In genomic region chr2:56025059-56025458, GRCm38 (mm10) we compare ENCODE assay signal across 10 mouse cellular contexts.
A peak's percentile ranks its signal among the peaks of the same experiment; 100 is the strongest.
DNase-seq lines count a peak whose midpoint lies in the region; ATAC-seq and TF ChIP-seq lines count a peak whose summit lies in the region.
"Had no signal": no experiment of that assay in that cellular context is flagged by ENCODE, and none has a peak within 500 bp of the region (broad histone marks: within the 10 kb centered on the region; RNA-seq: fewer than 3 reads in every experiment).

No protein-coding gene starts in this region.

- WGBS in liver, adult 2 months = 5% methylated on average over 5 of the region's 5 CpGs
- WGBS in liver, embryonic 11.5 days = 10% methylated on average over 5 of the region's 5 CpGs
- 6% methylated on average over 5 of the region's 5 CpGs for WGBS in forebrain, embryonic 14.5 days
- 7% methylated on average over 5 of the region's 5 CpGs for WGBS in neural tube, embryonic 14.5 days

- DNase-seq in liver, adult 2 months (ENCODE audit: extremely low read depth, low read depth, low spot score) = peak; percentile 6
- no peak for DNase-seq in liver, embryonic 11.5 days (ENCODE audit: low spot score)
- DNase-seq in adipocyte (ENCODE audit: low spot score) = peak; percentile 64
- peak; percentile 90 for DNase-seq in forebrain, embryonic 14.5 days (ENCODE audit: low spot score)
- peak; percentile 34 to 41 for DNase-seq in layer of hippocampus, postnatal 10 days (ENCODE audit: low spot score in 2 of 2)
- DNase-seq in gastrocnemius, postnatal 36 days = no peak

- intact Hi-C loops in gastrocnemius, postnatal 36 days (cut with DNase I) = loop anchor here (10.0 kb wide), 1 partner anchor 940 kb away; no protein-coding TSS in a partner anchor

- H3K4me2 ChIP-seq in liver, embryonic 11.5 days = no peak overlapping the region
- H3K4me2 ChIP-seq in forebrain, embryonic 14.5 days (ENCODE audit: low read length) = no peak overlapping the region
- no peak overlapping the region for H3K4me2 ChIP-seq in neural tube, embryonic 14.5 days (ENCODE audit: low read depth, low read length)
- H3K4me2 ChIP-seq: embryonic facial prominence, embryonic 12.5 days; limb, embryonic 12.5 days had no signal

- H3K27me3 ChIP-seq in liver, adult 2 months (ENCODE audit: control insufficient read depth, insufficient read depth, low read length) = no peaks in the 10 kb centered on the region
- no peaks in the 10 kb centered on the region for H3K27me3 ChIP-seq in liver, embryonic 11.5 days (replicated peaks; ENCODE audit: control insufficient read depth, insufficient read depth, low read length)
- H3K27me3 ChIP-seq in forebrain, embryonic 14.5 days (replicated peaks; ENCODE audit: control insufficient read depth, insufficient read depth, low read length) = no peaks in the 10 kb centered on the region
- H3K27me3 ChIP-seq in neural tube, embryonic 14.5 days (ENCODE audit: control insufficient read depth, insufficient read depth, low read length) = no peaks in the 10 kb centered on the region
- H3K27me3 ChIP-seq: embryonic facial prominence, embryonic 12.5 days; limb, embryonic 12.5 days had no signal

- no peak for ATAC-seq in liver, embryonic 11.5 days (replicated peaks; ENCODE audit: low FRiP score)
- peak; percentile 95 for ATAC-seq in forebrain, embryonic 14.5 days
- peak; percentile 89 for ATAC-seq in neural tube, embryonic 14.5 days (ENCODE audit: low read depth)
- no peak for ATAC-seq in megakaryocyte-erythroid progenitor cell, adult 5-6 weeks (replicated peaks; ENCODE audit: low FRiP score, low TSS enrichment, poor library complexity, severe bottlenecking)

- no peaks in the 10 kb centered on the region for H3K9me3 ChIP-seq in liver, embryonic 11.5 days (ENCODE audit: control insufficient read depth, low read length)
- H3K9me3 ChIP-seq in forebrain, embryonic 14.5 days (replicated peaks; ENCODE audit: control insufficient read depth, low read length) = no peaks in the 10 kb centered on the region
- no peaks in the 10 kb centered on the region for H3K9me3 ChIP-seq in neural tube, embryonic 14.5 days (ENCODE audit: control insufficient read depth, low read length)
- H3K9me3 ChIP-seq: embryonic facial prominence, embryonic 12.5 days; limb, embryonic 12.5 days had no signal

- H3K9ac ChIP-seq in liver, adult 2 months (ENCODE audit: low read depth, low read length) = no peak overlapping the region
- no peak overlapping the region for H3K9ac ChIP-seq in liver, embryonic 11.5 days (ENCODE audit: low read depth, low read length)
- H3K9ac ChIP-seq in forebrain, embryonic 14.5 days (ENCODE audit: low read length) = no peak overlapping the region
- H3K9ac ChIP-seq in neural tube, embryonic 14.5 days (replicated peaks; ENCODE audit: low read depth, low read length) = no peak overlapping the region
- H3K9ac ChIP-seq: embryonic facial prominence, embryonic 12.5 days; limb, embryonic 12.5 days had no signal

- H3K4me3 ChIP-seq in liver, adult 2 months (ENCODE audit: insufficient read depth, low read depth, low read length) = no peak overlapping the region
- H3K4me3 ChIP-seq in liver, embryonic 11.5 days (ENCODE audit: low read depth, low read length) = no peak overlapping the region
- H3K4me3 ChIP-seq in forebrain, embryonic 14.5 days (ENCODE audit: low read depth, low read length) = no peak overlapping the region
- H3K4me3 ChIP-seq in neural tube, embryonic 14.5 days (ENCODE audit: low read depth, low read length) = no peak overlapping the region
- H3K4me3 ChIP-seq: embryonic facial prominence, embryonic 12.5 days; limb, embryonic 12.5 days had no signal

- H3K4me1 ChIP-seq in liver, adult 2 months (ENCODE audit: control insufficient read depth, insufficient read depth, low read length) = no peaks in the 10 kb centered on the region
- no peaks in the 10 kb centered on the region for H3K4me1 ChIP-seq in liver, embryonic 11.5 days (replicated peaks; ENCODE audit: control insufficient read depth, insufficient read depth, low read length)
- H3K4me1 ChIP-seq in forebrain, embryonic 14.5 days (ENCODE audit: control insufficient read depth, insufficient read depth, low read length) = no peaks in the 10 kb centered on the region
- no peaks in the 10 kb centered on the region for H3K4me1 ChIP-seq in neural tube, embryonic 14.5 days (ENCODE audit: control insufficient read depth, insufficient read depth, low read length)
- H3K4me1 ChIP-seq: embryonic facial prominence, embryonic 12.5 days; limb, embryonic 12.5 days had no signal

- no peak for TF ChIP-seq POLR2A in liver, adult 2 months (IDR thresholded peaks at IDR 0.05; ENCODE audit: extremely low read depth, insufficient read depth, low read length)

- no peaks in the 10 kb centered on the region for H3K79me2 ChIP-seq in liver, adult 2 months (ENCODE audit: control insufficient read depth, insufficient read depth, low read length)

- TF ChIP-seq CTCF in liver, adult 2 months (IDR thresholded peaks at IDR 0.05; ENCODE audit: low read depth, low read length) = 0 out of 2 replicates have a peak, but pooled peaks have one; percentile 13

- no peak overlapping the region for H3K27ac ChIP-seq in liver, adult 2 months (replicated peaks; ENCODE audit: insufficient read depth, low read depth, low read length)
- H3K27ac ChIP-seq in liver, embryonic 11.5 days (ENCODE audit: low read depth, low read length) = no peak overlapping the region
- H3K27ac ChIP-seq in forebrain, embryonic 14.5 days (ENCODE audit: low read depth, low read length) = no peak overlapping the region
- H3K27ac ChIP-seq in neural tube, embryonic 14.5 days (ENCODE audit: low read depth, low read length) = no peak overlapping the region
- H3K27ac ChIP-seq: embryonic facial prominence, embryonic 12.5 days; limb, embryonic 12.5 days had no signal

- no peaks in the 10 kb centered on the region for H3K36me3 ChIP-seq in liver, adult 2 months (ENCODE audit: control insufficient read depth, insufficient read depth, low read length)
- no peaks in the 10 kb centered on the region for H3K36me3 ChIP-seq in liver, embryonic 11.5 days (ENCODE audit: control insufficient read depth, insufficient read depth, low read length)
- no peaks in the 10 kb centered on the region for H3K36me3 ChIP-seq in forebrain, embryonic 14.5 days (ENCODE audit: control insufficient read depth, insufficient read depth, low read length)
- H3K36me3 ChIP-seq in neural tube, embryonic 14.5 days (ENCODE audit: control insufficient read depth, insufficient read depth, low read length) = no peaks in the 10 kb centered on the region
- H3K36me3 ChIP-seq: embryonic facial prominence, embryonic 12.5 days; limb, embryonic 12.5 days had no signal

Comparison
In these comparisons a context has a peak if more than half of its experiments do, and no peak if none do; other contexts are left out.
1. DNase-seq: peak in liver, adult 2 months (single experiment), adipocyte (single experiment), forebrain, embryonic 14.5 days (single experiment) and layer of hippocampus, postnatal 10 days (2 of 2); none in liver, embryonic 11.5 days (single experiment) and gastrocnemius, postnatal 36 days (0 of 2).
2. ATAC-seq: peak in forebrain, embryonic 14.5 days (single experiment) and neural tube, embryonic 14.5 days (single experiment); none in liver, embryonic 11.5 days (single experiment) and megakaryocyte-erythroid progenitor cell, adult 5-6 weeks (single experiment).